Mouse (Mus musculus) layer of hippocampus, adult 9-11 months (tissue): ENCODE results near the gene Rac1.
A peak's percentile ranks its signal among the peaks of the same experiment; 100 is the strongest.

ENCODE experiments used
- DNase-seq: peaks from one replicate; pipeline ENCODE4 v3.0.0; 2022

Rac1 gene

GRCm38 (mm10) chr5:143489749-143490342, 38.0 kb downstream of the Rac1 start:
- peak; percentile 77 for DNase-seq

- DNase-seq = no peak
Measured at GRCm38 (mm10) chr5:143487998-143488397, 39.8 kb downstream of the Rac1 start.

- DNase-seq = no peak
Measured at GRCm38 (mm10) chr5:143487193-143487592, 40.6 kb downstream of the Rac1 start.

GRCm38 (mm10) chr5:143484955-143485354, 42.9 kb downstream of the Rac1 start:
- DNase-seq = no peak

GRCm38 (mm10) chr5:143477901-143478300, 49.9 kb downstream of the Rac1 start:
- DNase-seq = no peak

- no peak for DNase-seq
Measured at GRCm38 (mm10) chr5:143476013-143476412, 51.8 kb downstream of the Rac1 start.

- no peak for DNase-seq
Measured at GRCm38 (mm10) chr5:143475153-143475844, 52.5 kb downstream of the Rac1 start.

- DNase-seq = peak; percentile 85
Measured at GRCm38 (mm10) chr5:143471953-143472618, 55.8 kb downstream of the Rac1 start.

GRCm38 (mm10) chr5:143471165-143471546, 56.7 kb downstream of the Rac1 start:
- DNase-seq = no peak

GRCm38 (mm10) chr5:143470421-143471164, 57.2 kb downstream of the Rac1 start:
- DNase-seq = peak; percentile 87

GRCm38 (mm10) chr5:143469628-143470027, 58.2 kb downstream of the Rac1 start:
- DNase-seq = no peak

- no peak for DNase-seq
Measured at GRCm38 (mm10) chr5:143467931-143468330, 59.9 kb downstream of the Rac1 start.

- DNase-seq = no peak
Measured at GRCm38 (mm10) chr5:143466891-143467669, 60.8 kb downstream of the Rac1 start.

- DNase-seq = no peak
Measured at GRCm38 (mm10) chr5:143465156-143466085, 62.4 kb downstream of the Rac1 start.

GRCm38 (mm10) chr5:143464757-143465118, 63.1 kb downstream of the Rac1 start:
- no peak for DNase-seq

GRCm38 (mm10) chr5:143464100-143464756, 63.6 kb downstream of the Rac1 start, which contains the start of gene Daglb:
Gene Daglb, plus strand, starts transcription at chr5:143464584.
- DNase-seq = peak; percentile 94

GRCm38 (mm10) chr5:143463671-143464070, 64.2 kb downstream of the Rac1 start:
- DNase-seq = no peak
